Mouse (Mus musculus): ENCODE measurements around the gene Vps45. TPM values are rescaled to one million over a fixed set of nuclear protein-coding genes. Genes with fewer than 3 reads are reported as not detected.

Gene Vps45
- total and polyA plus RNA-seq, 3 experiments: 20.6 to 92.0 (median 28.9) TPM

DNA sequence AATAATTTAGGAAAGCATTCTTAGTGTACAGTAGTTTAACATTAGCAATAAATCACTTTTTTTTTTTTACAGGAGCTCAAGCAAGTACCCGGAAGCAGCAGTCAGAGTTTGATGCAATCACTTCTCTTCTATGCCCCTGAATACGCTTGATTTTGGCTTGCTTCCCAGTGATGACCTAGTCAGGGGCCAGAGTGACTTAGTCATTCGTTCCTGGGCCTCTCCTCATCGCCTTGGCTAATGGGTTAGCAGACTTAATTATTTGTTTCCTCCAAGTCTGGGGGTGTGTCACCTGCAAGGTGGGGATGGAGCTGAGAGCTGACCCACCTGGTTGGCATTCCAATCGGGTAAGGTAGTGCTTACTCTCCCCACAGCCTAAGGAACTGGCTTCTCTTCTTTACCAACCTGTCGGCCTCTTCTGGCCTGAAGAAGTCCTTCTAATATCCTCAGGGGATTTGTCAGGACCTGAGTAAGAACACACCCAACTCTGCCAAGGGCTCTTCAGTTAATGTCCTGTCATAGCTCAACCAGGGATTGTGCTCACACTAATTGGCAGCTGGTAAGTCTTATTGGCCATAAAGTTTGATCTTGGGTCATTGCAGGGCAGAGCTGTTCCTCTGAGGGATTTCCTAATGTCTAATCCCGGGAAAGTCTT lies 40.5 kb upstream of the Vps45 start (continued):
- TF ChIP-seq UBTF (IDR thresholded peaks at IDR 0.05; ENCODE audit: borderline replicate concordance, insufficient read depth, low read depth, low read length): no peak
- no peak for TF ChIP-seq USF1 (IDR thresholded peaks at IDR 0.05; ENCODE audit: low read depth, low read length)
- TF ChIP-seq MYB (IDR thresholded peaks at IDR 0.05; ENCODE audit: low read depth, low read length): no peak
- TF ChIP-seq MAZ (IDR thresholded peaks at IDR 0.05; ENCODE audit: low read depth, low read length): no peak
- no peak for TF ChIP-seq CHD1 (IDR thresholded peaks at IDR 0.05; ENCODE audit: low read depth, low read length)
- no peak for TF ChIP-seq SIN3A (IDR thresholded peaks at IDR 0.05; ENCODE audit: low read length)
- no peak for TF ChIP-seq NELFE (IDR thresholded peaks at IDR 0.05; ENCODE audit: low read depth, low read length)
- TF ChIP-seq MEF2A (IDR thresholded peaks at IDR 0.05; ENCODE audit: extremely low read depth, insufficient replicate concordance, low read depth, low read length, poor library complexity, severe bottlenecking): no peak
- TF ChIP-seq SMC3 (IDR thresholded peaks at IDR 0.05; ENCODE audit: low read depth, low read length): no peak
- TF ChIP-seq HCFC1 (IDR thresholded peaks at IDR 0.05; ENCODE audit: low read depth, low read length): no peak
- no peak for TF ChIP-seq POLR2A (IDR thresholded peaks at IDR 0.05; ENCODE audit: control insufficient read depth in 1 of 2, insufficient read depth in 1 of 2, low read depth in 1 of 2, low read length in 2 of 2, poor library complexity in 1 of 2)
- no peak for TF ChIP-seq GABPA (IDR thresholded peaks at IDR 0.05; ENCODE audit: low read depth, low read length)

DNA sequence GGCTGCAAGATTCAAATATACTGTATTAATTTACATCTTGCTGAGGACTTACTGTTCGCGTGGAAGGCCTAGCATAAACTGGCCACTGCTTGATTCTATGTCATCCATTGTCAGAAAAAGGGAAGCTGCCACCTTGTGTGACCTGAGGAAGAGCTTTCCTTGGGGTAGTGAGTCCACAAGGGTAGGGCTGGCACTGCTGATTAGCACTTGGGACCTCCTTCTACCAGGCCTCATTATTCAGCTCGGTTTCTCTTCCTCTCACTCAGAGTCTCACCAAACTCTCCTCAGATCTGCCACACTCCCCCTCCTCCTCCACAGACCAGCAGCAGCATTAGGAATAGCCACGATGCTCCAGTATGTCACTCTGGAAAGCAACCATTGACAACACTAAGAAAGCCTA lies 39.9 kb upstream of the Vps45 start:
- Histone ChIP-seq H3K9ac (ENCODE audit: control insufficient read depth, low read depth, low read length, poor library complexity, severe bottlenecking) (no peak overlapping the region), H3K27ac (ENCODE audit: control insufficient read depth, low read depth, low read length) (no peak overlapping the region), H3K4me1 (ENCODE audit: control insufficient read depth in 1 of 2, insufficient read depth in 2 of 2, low read length in 2 of 2) (peaks cover 15 to 34% of the 10 kb centered on the region in 2 experiments), H3K36me3 (ENCODE audit: control insufficient read depth in 1 of 2, insufficient read depth in 2 of 2, low read length in 2 of 2) (peaks cover 0 to 14% of the 10 kb centered on the region in 2 experiments; a peak in 2 of 4 replicates), H3K79me2 (ENCODE audit: control insufficient read depth, insufficient read depth, low read length, poor library complexity) (no peaks in the 10 kb centered on the region), H3K9me3 (replicated peaks; ENCODE audit: insufficient read depth, low read length) (no peaks in the 10 kb centered on the region), H3K27me3 (ENCODE audit: control insufficient read depth in 1 of 2, insufficient read depth in 2 of 2, low read length in 2 of 2) (no peaks in the 10 kb centered on the region), H3K4me3 (ENCODE audit: control insufficient read depth in 1 of 2, insufficient read depth in 1 of 2, low read depth in 2 of 2, low read length in 2 of 2) (no peak overlapping the region)
- TF ChIP-seq TCF12 (IDR thresholded peaks at IDR 0.05; ENCODE audit: low read depth, low read length): no peak
- TF ChIP-seq TAL1 (IDR thresholded peaks at IDR 0.05; ENCODE audit: low read length): peak; percentile 30; the same call in 1 of the 2 replicates
- peak; percentile 50 for DNase-seq (ENCODE audit: low read depth, low spot score)

DNA sequence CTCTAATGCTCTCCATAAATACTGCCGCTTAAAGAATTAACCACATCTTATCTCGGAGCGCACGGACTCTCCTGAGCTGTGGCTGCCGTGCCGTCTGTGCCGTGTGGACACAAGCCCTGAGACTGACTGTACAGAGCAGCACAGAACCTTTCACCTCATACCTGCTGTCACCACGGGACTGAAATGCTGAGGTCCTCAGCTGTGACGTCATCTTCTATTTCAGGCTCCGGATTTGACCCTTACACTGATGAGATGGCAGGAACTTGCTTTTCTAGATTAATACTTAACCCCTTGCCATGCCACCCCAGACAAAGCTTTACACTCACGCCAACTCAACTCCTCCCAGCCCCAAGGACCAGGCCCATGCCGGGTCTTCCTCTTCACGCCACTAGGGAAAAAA lies 35.9 kb upstream of the Vps45 start:
- DNase-seq (ENCODE audit: low read depth, low spot score): peak; percentile 78
- TF ChIP-seq SIN3A (IDR thresholded peaks at IDR 0.05; ENCODE audit: low read length) (no peak), BHLHE40 (IDR thresholded peaks at IDR 0.05; ENCODE audit: borderline replicate concordance, low read depth, low read length) (no peak), POLR2A (IDR thresholded peaks at IDR 0.05; ENCODE audit: control insufficient read depth in 1 of 2, insufficient read depth in 1 of 2, low read depth in 1 of 2, low read length in 2 of 2, poor library complexity in 1 of 2) (no peak), SMC3 (IDR thresholded peaks at IDR 0.05; ENCODE audit: low read depth, low read length) (peak; percentile 14; the same call in 1 of the 2 replicates), EP300 (IDR thresholded peaks at IDR 0.05; ENCODE audit: low read depth in 1 of 2, low read length in 2 of 2) (peak in 1 of 2 experiments; percentile 23; a peak in 1 of 4 replicates), ELF1 (IDR thresholded peaks at IDR 0.05; ENCODE audit: low read depth, low read length) (peak; percentile 19; the same call in 1 of the 2 replicates), MEF2A (IDR thresholded peaks at IDR 0.05; ENCODE audit: extremely low read depth, insufficient replicate concordance, low read depth, low read length, poor library complexity, severe bottlenecking) (peak; percentile 73; the same call in 1 of the 2 replicates), RCOR1 (IDR thresholded peaks at IDR 0.05; ENCODE audit: low read depth, low read length) (no peak), MAZ (IDR thresholded peaks at IDR 0.05; ENCODE audit: low read depth, low read length) (no peak; the same call in 1 of the 2 replicates), TAL1 (IDR thresholded peaks at IDR 0.05; ENCODE audit: low read length) (peak; percentile 46; the same call in 1 of the 2 replicates), NELFE (IDR thresholded peaks at IDR 0.05; ENCODE audit: low read depth, low read length) (peak; percentile 32; the same call in 1 of the 2 replicates), GATA1 (IDR thresholded peaks at IDR 0.05; ENCODE audit: low read depth, low read length) (peak; percentile 56; the same call in 1 of the 2 replicates), GABPA (IDR thresholded peaks at IDR 0.05; ENCODE audit: low read depth, low read length) (no peak)
- Histone ChIP-seq H3K27ac (ENCODE audit: control insufficient read depth, low read depth, low read length) (no peak overlapping the region), H3K27me3 (ENCODE audit: control insufficient read depth in 1 of 2, insufficient read depth in 2 of 2, low read length in 2 of 2) (no peaks in the 10 kb centered on the region), H3K79me2 (ENCODE audit: control insufficient read depth, insufficient read depth, low read length, poor library complexity) (no peaks in the 10 kb centered on the region), H3K4me3 (ENCODE audit: control insufficient read depth in 1 of 2, insufficient read depth in 1 of 2, low read depth in 2 of 2, low read length in 2 of 2) (peak overlapping the region; percentile 45 to 47), H3K4me1 (ENCODE audit: control insufficient read depth in 1 of 2, insufficient read depth in 2 of 2, low read length in 2 of 2) (peaks cover 9 to 29% of the 10 kb centered on the region in 2 experiments), H3K9ac (ENCODE audit: control insufficient read depth, low read depth, low read length, poor library complexity, severe bottlenecking) (peak overlapping the region; percentile 26), H3K9me3 (replicated peaks; ENCODE audit: insufficient read depth, low read length) (no peaks in the 10 kb centered on the region), H3K36me3 (ENCODE audit: control insufficient read depth in 1 of 2, insufficient read depth in 2 of 2, low read length in 2 of 2) (peaks cover 0 to 12% of the 10 kb centered on the region in 2 experiments; a peak in 2 of 4 replicates)
